8 mouse cellular contexts compared by ENCODE assay signal in the genomic region with DNA sequence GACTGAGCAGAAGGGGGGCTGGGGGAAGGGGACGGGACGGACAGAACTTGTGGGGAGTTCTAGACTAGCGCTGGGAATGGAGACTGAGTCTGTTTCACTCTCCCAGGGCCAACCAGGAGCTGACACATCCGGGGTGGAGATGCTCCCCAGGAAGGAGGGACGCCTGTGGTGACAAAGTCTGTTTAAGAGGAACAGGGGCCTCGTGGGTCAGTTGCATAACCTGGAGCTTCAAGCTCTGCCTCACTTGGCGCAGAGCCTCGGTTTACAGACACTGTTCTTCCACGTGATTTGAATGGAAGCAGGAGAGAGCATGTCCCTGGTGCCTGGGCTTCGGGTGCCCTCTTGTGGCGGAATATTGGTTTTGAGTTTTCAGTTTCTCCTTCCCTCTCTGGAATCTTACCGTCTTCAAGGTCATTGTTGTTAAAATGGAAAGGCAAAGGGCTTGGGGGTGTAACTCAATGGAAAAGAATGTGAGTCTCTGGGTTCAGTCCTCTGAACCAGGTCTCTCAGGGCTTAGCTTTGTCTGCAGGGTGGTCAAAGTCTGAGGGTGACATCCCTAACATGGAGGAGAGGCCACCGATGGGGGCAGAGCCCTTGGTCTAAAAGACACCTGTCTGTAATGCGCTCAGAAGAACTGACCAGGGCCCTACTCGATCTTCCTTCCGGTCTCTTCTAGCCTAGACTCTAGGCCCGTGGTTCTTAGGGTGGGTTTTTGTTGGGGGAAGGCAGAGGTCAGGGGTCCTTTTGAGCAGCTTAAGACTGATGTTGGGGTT. TPM values are rescaled to one million over a fixed set of nuclear protein-coding genes. Genes with fewer than 3 reads are reported as not detected.
DNase-seq lines count a peak whose midpoint lies in the region; ATAC-seq lines count a peak whose summit lies in the region.

No protein-coding gene starts in this region.

- H3K27ac ChIP-seq in hindbrain, embryonic 11.5 days (ENCODE audit: low read depth, low read length), result no peak overlapping the region

- H3K36me3 ChIP-seq in hindbrain, embryonic 11.5 days (ENCODE audit: control insufficient read depth, insufficient read depth, low read length), result no peaks in the 10 kb centered on the region

- peak; percentile 86; the same call in 1 of the 2 replicates for ATAC-seq in hindbrain, embryonic 11.5 days (ENCODE audit: low FRiP score)

- no peaks in the 10 kb centered on the region for H3K9me3 ChIP-seq in hindbrain, embryonic 11.5 days (ENCODE audit: control insufficient read depth, low read length)

- H3K4me2 ChIP-seq in hindbrain, embryonic 11.5 days (replicated peaks; ENCODE audit: low read depth, low read length), result no peak overlapping the region

- H3K4me1 ChIP-seq in hindbrain, embryonic 11.5 days (replicated peaks; ENCODE audit: control insufficient read depth, insufficient read depth, low read length), result no peaks in the 10 kb centered on the region

- H3K9ac ChIP-seq in hindbrain, embryonic 11.5 days (ENCODE audit: low read depth, low read length), result peak overlapping the region; percentile 16; the same call in 1 of the 2 replicates

- H3K4me3 ChIP-seq in hindbrain, embryonic 11.5 days (ENCODE audit: low read depth, low read length), result no peak overlapping the region

- WGBS in hindbrain, embryonic 11.5 days, result 20% methylated on average over 17 of the region's 17 CpGs

- peak; percentile 91 for DNase-seq in MN1 (ENCODE audit: low spot score)
- DNase-seq in cerebellum, adult 9-10 months, result peak; percentile 97
- peak; percentile 90 to 98 for DNase-seq in frontal cortex, adult 2 months (ENCODE audit: extremely low spot score in 1 of 2, low spot score in 1 of 2)
- peak; percentile 90 for DNase-seq in hindbrain, embryonic 11.5 days (ENCODE audit: low spot score)
- DNase-seq in layer of hippocampus, postnatal 10 days (ENCODE audit: low spot score in 2 of 2), result peak; percentile 93 to 95
- DNase-seq in lung, postnatal 10 days, result peak; percentile 96
- DNase-seq in ovary, postnatal 36 days (ENCODE audit: low spot score), result peak; percentile 84
- DNase-seq in thymus, postnatal 25 days, result peak; percentile 88

- H3K27me3 ChIP-seq in hindbrain, embryonic 11.5 days (ENCODE audit: control insufficient read depth, insufficient read depth, low read length), result 0 out of 2 replicates have a peak, but pooled peaks cover 2% of the 10 kb centered on the region

RNA-seq across cellular contexts. Expression of a gene that starts 14.2 kb away (rescaled TPM):
- polyA plus RNA-seq in frontal cortex, adult 2 months (2012; rRNA removed), result not detected in 2 replicates
- not detected in 2 replicates for polyA plus RNA-seq in hindbrain, embryonic 11.5 days (2014; fragmentation: Nextera tagmentation; extraction: Ambion mirVana)
- not detected for total RNA-seq in layer of hippocampus, postnatal 10 days (2021)

RNA-seq across cellular contexts. Expression of a gene that starts 34.8 kb away (rescaled TPM):
- polyA plus RNA-seq in frontal cortex, adult 2 months (2012; rRNA removed), result 0.14 TPM in 1 of 2 replicates, not detected in the other
- polyA plus RNA-seq in hindbrain, embryonic 11.5 days (2014; fragmentation: Nextera tagmentation; extraction: Ambion mirVana), result 0.52 and 1.2 TPM in 2 replicates
- not detected for total RNA-seq in layer of hippocampus, postnatal 10 days (2021)

RNA-seq across cellular contexts. Expression of a gene that starts 40.0 kb away (rescaled TPM):
- 6.4 and 7.1 TPM in 2 replicates for polyA plus RNA-seq in frontal cortex, adult 2 months (2012; rRNA removed)
- 1.0 and 2.2 TPM in 2 replicates for polyA plus RNA-seq in hindbrain, embryonic 11.5 days (2014; fragmentation: Nextera tagmentation; extraction: Ambion mirVana)
- total RNA-seq in layer of hippocampus, postnatal 10 days (2021), result 1 to 10 TPM; 2.9 to 3.0 TPM

RNA-seq across cellular contexts. Expression of a gene that starts 42.0 kb away (rescaled TPM):
- 13.2 and 14.2 TPM in 2 replicates for polyA plus RNA-seq in frontal cortex, adult 2 months (2012; rRNA removed)
- 17.9 and 19.0 TPM in 2 replicates for polyA plus RNA-seq in hindbrain, embryonic 11.5 days (2014; fragmentation: Nextera tagmentation; extraction: Ambion mirVana)
- total RNA-seq in layer of hippocampus, postnatal 10 days (2021), result 10 to 100 TPM; 11.1 to 13.0 TPM

RNA-seq across cellular contexts. Expression of a gene that starts 48.8 kb away (rescaled TPM):
- 1.6 and 1.7 TPM in 2 replicates for polyA plus RNA-seq in frontal cortex, adult 2 months (2012; rRNA removed)
- 0.45 and 0.96 TPM in 2 replicates for polyA plus RNA-seq in hindbrain, embryonic 11.5 days (2014; fragmentation: Nextera tagmentation; extraction: Ambion mirVana)
- 1 to 10 TPM; 2.5 to 3.5 TPM for total RNA-seq in layer of hippocampus, postnatal 10 days (2021)
